Mouse (Mus musculus): ENCODE results near the gene Cdc42bpb.

GRCm38 (mm10) chr12:111422852-111423251, 45.3 kb upstream of the Cdc42bpb start:
- TF ChIP-seq EP300 (IDR thresholded peaks at IDR 0.05; ENCODE audit: insufficient read depth, low read depth, low read length) = no peak
- TF ChIP-seq CTCF (IDR thresholded peaks at IDR 0.05) = no peak

Data from heart, adult 2 months (tissue).